Mouse (Mus musculus): ENCODE measurements at regions not wholly inside any gene's neighbourhood (a gene's known extent, or its start where the extent isn't known, plus 50 kb on each side); places are given as distances from the start of the nearest gene placed in this dataset.

DNA sequence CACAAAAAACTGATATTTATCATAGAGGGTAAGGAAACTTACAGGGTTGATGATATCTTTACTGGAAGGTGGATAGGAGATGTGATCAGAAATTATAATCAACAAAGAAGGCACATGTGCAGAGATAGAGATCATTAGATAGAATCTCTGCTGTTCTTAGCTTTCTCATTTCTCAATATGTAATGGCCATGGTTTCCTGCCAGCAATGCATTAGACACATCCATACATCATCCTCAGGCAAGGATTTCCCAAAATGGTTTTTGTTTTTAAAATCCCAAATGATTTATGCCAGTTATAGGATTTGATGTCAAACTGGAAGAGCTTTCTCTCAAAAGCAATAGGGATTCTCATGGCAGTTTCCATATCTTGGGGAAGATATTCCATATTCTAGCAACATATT, 52.0 kb upstream of the C030005K15Rik start:
- no peak for DNase-seq (ENCODE audit: low spot score in 2 of 2)

DNA sequence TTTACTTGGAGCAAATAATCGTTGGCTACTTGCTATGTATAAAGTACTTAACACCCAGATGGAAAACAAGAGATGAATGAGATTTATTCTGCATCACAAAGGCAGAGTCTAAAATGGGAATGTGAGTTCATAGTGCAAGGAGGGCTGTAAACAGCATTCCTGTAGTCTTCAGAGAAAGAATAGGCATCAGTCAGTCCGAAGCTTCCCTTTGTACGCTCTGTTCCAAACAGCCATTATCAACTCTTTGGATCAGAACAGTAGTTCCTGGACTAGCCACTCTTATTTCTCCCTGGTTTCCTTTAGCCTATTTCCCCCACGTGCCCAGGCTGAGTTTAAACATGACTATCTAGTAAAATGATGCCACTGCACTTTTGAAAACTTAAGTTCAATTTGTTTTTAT, 52.8 kb upstream of the C030005K15Rik start:
- no peak for DNase-seq (ENCODE audit: low spot score in 2 of 2)

DNA sequence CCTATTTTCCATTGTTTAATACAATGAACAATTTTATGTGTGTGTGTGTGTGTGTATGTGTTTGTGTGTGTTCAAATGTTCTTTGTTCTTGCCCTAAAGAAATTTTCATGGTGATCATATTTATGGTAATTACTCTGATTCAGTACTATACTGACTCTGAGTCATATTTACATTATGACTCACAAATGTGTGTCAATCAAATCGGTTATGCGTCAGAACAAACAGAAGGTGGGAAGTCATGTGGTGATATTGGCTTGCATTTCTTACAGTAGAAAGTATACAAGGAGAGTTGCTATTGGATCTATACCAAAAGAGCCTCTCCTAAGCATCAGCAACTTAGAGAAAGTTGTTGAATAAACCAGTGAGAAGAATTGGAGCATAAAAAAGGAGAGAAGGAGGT, 67.2 kb upstream of the C030005K15Rik start:
- no peak for DNase-seq (ENCODE audit: low spot score in 2 of 2)

DNA sequence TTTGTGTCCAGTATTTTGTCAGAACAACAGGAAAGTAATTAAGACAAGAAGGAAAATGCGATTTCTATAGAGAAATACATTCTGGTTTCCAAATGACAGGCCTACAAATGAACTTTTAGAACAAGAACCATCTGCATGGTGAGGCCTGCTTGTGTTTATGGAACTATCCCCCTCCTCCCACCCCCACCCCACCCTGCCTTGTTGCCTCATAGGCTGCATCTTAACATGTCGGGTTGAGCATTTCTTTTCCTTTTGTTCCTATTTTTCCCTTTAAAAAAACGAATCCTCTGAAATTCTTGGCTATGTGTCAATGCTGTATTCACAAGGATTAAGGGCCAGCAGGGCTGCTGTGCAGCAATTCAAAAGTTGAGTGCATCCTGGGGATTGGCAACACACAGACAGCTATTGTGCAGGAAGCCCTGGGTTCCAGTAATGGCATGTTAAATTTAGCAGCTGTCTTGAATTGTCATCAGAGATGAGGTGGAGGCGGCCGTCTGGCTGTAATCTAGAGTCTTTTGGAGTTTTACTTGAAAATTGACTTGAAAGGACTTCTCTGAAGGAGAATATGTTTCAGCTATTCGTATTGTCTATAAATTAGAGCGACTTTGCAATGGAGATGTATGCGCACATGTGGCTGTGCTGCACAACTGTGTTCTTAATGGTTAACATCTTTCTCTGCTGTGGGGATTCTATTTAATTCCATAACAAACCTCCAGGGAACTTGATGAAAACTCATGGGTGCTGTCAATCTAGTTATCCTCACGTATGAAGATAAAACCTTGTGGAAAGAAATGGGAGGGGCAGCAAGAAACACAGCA, 75.1 kb upstream of the C030005K15Rik start:
- no peak for DNase-seq (ENCODE audit: low spot score in 2 of 2)

DNA sequence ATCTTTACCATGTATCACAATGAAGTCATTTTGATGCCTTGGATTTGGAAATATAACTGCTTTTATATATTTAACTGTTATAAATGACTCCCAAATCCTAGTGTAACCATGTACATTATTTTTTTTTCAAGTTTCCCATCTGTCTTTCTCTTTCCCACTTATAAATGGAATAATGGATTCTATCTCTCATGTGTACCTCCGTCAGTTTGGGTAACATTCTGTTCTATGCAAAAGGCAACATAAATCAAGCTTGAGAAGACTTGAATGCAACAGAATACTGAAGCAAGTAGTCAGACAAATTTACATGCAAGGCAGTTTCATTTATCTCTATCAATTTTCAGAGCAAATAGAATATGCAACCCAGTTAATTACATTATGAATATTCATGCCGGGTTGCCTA, 81.4 kb upstream of the C030005K15Rik start:
- no peak for DNase-seq (ENCODE audit: low spot score in 2 of 2)

DNA sequence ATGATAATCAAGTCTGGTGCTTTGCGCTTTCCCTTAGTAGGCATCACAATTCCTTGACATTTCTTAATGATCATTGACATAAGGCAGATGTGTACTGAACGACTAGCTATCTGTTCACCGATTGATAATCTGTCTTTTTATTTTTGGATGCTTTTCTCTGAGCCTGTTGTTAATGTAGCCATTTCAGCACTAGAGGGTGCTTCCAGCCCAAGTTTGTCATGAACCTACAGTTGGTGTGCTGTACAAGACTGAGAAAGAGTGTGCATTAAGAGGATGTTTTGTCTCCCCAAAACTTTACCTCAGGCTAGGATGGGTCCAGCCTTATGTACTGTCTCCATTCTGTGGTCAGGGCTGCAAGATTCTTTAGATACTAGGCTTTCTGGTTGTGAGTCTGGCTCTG, 116.0 kb upstream of the C030005K15Rik start:
- DNase-seq (ENCODE audit: low spot score in 2 of 2), result no peak

DNA sequence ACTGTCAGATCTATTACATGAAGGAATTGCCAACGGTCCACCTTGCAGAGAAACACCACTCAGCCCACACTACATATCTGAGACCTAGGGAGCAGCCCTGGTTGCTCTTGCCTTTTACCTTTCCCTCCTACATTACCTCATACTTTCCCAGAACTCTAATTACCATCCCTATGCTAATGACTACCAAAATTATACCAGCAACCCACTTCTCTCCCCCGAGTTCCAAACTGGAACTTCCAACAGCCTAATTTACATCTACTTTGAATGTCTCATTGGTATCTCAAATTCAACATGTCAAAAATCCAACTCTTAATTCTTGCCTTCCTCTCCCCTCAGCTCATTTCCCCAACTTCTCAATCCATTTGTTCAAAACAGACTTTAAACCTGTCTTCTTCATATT, 124.9 kb upstream of the C030005K15Rik start:
- DNase-seq (ENCODE audit: low spot score in 2 of 2), result no peak

DNA sequence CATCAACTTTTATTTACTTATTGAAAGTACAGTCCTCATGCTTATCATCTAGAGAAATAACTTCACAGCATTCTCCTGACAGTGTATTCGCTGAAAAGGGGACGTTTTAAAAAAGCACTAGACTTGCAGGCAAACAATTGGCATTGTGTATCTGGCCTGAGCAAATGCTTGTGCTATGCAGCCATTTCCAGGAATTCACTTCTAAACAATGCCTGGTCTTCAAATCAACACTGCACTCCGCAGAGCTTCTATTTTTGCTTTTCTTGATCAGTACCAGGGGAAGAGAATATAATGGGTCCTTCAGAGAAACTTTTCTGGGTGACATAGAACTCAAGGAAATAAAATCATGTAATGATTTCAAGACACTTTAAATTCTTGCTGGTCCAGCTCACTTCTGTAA, 150.5 kb upstream of the C030005K15Rik start:
- no peak for DNase-seq (ENCODE audit: low spot score in 2 of 2)

DNA sequence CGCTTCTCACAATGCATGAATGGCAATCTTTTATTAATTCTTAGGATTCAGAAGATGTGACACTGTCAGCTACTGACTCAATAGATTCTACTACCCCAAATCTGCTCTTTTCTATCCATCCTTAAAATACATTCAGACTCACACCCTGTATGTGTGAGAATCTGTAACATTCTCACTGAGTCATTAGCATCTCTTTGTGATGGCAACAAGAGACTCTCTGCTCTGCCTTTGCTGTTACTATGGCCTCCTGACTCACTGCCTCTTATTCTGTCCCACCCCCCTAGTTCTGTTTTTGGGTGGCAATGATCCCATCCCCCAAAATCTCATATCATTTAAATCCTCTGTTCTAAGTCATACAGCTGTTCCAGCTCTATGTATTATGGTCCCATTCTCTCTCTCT, 159.5 kb upstream of the C030005K15Rik start:
- DNase-seq (ENCODE audit: low spot score in 2 of 2), result no peak

DNA sequence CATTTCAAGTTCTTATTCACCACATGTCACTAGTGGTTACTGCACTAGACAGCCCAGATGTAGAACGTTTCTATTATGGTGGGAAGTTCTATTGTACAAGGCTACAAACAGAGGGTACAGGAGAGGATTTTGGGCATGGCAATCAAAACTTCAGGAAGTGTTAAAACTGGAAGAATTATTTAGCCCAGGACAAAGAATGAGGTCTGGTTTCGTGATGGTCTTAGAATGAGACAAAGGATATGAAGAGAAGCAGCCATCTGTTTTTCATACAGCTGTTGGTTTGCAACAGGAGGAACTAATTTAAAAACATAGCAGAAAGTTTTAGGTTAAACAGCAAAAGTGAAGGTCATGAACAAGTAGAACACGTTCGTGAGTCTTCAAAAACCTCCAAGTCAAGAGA, 179.2 kb upstream of the C030005K15Rik start:
- no peak for DNase-seq (ENCODE audit: low spot score in 2 of 2)

DNA sequence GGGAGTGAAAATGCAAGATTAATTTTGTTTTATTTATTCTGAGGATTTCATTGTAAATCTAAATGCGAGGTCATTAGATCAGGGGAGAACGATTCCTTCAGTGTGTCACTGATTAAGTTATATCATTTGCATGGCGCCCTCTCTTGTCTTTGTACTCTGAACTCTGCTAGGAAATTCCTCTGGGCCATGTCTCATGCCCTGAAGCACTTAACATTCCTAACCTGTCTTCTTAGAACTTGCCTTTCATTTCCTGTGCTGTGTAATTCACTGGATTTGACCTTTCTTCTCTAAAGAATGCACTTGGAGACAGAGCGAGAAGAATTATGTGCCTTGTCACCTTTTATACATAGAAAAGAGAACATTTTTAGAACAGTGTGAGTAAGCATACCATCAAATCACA, 199.0 kb upstream of the C030005K15Rik start:
- DNase-seq (ENCODE audit: low spot score in 2 of 2), result no peak

DNA sequence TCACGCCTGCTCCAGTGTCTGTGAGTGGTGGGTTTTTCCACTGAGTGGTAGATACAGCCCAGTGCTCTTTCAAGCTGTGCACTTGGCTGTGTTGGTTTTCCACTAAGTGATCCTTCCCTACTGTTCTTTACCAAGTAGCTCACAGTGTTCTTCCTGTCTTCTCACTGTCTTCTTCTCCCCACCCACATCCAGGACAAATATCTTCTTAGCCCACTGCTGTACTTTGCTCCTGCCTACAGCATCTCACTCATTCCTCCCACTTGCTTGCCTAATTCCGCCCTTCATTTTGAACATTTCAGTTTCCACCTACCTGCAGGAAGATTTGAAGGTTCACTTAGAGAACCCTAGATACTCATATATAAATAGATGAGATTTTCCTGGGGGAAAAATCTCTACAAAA, 213.8 kb upstream of the C030005K15Rik start:
- DNase-seq (ENCODE audit: low spot score in 2 of 2), result no peak

DNA sequence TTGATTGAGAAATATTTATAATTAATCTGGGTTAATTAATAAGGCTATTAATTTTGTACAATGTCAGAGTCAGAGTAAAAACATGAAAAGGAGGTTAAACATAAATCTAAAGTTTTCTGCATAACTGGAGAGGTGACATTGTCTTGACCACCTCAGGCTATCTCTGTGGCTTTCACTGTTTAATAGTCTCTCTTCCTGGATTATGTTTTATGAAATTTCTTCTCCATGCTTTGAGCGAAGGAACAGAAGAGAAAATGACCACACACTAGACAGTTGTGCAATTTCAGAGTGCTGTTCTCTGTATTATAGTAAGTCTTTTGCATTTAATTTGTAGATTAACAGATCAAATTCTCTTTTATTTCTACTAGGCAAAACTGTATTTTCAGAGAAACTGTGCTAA, 239.3 kb upstream of the C030005K15Rik start:
- no peak for DNase-seq (ENCODE audit: low spot score in 2 of 2)

DNA sequence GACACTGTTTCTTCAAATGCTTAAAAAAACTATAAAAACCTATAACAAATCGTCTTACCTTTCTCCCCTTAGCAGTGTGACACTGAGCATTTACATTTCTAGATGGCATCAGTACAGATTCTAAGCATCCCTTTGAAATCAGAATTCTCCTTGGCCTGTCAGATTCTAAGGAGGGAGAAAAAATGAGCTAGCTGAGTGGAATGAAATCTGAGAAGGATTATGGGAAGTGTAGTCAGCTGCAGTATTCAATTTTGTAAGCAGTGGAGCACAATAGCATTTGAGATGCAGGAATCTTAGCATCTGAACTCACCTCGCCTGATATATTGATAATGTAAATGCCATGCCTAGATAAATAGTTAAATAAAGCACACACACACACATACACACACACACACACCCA, 240.4 kb upstream of the C030005K15Rik start:
- no peak for DNase-seq (ENCODE audit: low spot score in 2 of 2)

DNA sequence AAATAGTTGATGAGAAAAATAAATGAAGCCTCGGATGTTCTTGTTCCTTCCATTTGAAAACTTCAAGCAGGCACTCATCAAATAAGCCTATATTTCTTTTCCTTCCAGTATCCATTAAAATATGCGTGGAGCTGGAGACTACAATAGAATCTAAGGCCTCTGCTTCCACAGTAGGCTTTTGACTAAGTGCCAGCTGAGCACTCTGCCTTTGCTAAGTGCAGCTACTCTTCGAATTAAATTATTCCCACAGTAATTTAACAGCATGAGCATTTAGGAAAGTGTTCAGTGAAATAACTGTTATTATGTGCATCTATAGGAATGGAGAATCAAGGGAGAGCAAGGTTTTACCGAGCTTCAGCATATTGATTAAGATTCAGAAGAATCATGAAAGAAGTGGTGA, 280.5 kb upstream of the C030005K15Rik start:
- no peak for DNase-seq (ENCODE audit: low spot score in 2 of 2)

DNA sequence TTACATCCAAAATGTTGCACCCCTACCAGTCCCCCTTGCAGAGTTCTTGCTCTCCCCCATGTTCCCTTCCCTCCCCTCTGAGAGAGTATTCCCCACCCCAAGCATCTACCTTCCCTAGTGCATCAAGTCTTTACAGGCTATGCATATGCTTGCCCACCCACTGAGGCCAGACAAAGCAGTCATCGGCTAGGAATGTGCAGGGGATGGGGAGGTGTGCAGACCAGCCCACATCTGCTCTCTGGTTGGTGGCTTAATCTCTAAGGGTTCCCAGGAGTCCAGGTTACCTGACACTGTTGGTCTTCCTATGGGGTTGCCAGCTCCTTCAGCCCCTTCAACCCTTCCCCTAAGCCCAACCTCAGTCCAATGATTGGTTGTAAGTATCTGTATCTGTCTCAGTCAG, 281.8 kb upstream of the C030005K15Rik start:
- DNase-seq (ENCODE audit: low spot score in 2 of 2), result no peak

DNA sequence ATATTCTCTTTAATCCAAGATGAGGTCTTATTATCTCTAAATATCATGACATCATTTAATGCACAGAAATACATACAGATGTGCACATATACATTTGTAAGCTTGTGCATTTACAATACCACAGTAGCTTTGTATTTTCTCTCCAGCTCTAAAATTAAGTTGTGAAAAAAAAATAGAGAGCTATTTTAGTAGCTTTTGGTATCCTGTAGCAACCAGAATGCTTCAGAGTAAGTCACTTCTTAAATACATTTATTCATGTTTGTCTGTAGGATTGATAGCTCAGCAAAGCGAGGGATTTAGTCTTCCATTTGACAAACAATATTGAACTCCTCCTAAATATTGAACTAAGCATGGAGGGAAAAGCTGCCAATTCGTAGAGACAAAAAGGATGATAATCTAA, 286.4 kb upstream of the C030005K15Rik start:
- DNase-seq (ENCODE audit: low spot score in 2 of 2), result no peak

DNA sequence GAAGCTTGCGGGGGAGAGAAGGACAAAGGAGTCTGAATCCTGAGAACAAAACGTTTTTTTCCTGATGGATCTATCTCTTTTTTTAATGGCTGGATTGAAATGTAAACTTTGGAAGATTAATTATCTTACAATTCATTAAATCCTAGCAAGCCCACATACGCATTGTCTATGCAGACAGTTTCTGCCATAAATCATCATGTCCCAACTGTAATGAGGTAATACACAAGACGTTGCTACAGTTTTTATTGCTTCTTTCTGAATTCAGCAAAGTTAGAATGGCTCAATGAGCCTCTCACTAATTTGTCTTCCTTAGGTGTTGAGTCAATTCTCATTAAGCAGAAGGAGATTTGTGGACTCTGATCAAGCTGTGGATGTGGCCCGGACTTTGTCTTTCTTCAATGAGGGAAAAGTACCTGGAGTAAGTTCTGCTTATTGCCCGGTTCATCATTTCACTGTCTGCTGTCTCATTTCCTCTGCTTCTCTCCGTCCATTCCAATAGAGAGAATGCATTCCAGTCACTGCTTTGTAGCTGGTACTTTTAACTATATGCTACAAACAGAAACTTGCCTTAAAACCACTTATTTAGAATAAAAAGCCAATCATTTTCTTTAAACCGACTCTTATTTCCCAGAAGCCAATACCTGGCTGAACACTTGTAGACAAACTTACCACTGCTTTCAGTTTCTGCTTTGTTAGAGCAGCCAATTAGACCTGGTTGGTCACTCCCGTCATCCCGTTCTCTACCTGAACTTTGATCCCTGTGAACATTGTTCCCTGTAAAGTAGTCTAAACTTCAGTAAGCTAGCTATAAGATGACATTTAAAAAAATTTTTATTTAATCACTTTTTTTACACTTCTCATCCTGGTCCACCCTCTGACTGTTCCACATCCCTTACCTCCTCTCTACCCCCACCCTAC, 288.7 kb upstream of the C030005K15Rik start:
- DNase-seq (ENCODE audit: low spot score in 2 of 2), result no peak

DNA sequence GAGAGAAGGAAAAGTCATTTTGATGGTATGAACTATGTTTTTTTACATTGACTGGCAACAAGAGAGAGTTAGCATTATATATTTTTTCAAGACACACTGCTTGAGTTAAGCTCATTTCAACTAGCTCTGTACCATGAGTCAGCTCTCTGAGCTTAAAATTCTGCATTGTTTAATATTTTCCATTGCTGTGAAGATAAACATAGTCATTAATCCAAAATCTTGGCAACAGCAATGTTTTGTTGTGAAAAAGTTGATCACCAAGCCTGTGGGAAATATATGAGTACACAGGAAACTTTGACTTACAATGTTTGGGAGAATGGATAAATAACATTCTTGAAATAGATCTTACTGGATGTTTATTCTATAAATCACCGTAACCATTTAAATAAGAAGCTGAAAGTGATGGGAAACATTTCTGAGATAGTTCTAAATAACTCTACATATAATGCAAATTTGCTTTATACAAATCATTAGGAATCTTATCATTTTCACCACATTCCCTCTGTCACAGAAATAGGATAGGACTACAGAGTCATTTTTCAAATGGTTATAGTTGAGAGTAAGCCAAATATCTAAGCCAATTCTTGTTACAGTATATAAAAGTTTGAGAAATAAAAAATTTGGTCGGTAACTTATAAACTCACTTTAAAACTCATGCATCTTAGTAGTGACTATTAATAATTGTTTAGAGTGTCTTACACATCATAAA, 290.2 kb upstream of the C030005K15Rik start:
- no peak for DNase-seq (ENCODE audit: low spot score in 2 of 2)

DNA sequence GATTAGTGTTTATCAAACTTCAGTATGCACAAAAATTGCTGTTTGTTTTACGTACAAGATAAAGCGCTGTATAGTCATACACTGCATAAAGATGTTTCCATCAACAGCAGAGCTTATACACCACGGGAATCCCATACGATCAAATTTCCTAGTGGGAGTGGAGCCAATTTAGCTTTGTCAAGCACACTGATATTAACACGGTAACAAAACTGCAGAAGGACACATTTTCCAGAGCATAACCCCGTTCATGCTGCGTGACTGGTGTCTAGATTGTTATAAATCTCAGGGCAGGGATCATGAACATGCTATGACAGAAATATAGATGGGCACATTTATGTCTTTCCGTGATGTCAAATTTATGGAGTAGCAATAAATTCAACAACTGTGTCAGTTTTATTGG, 302.6 kb upstream of the C030005K15Rik start:
- DNase-seq (ENCODE audit: low spot score in 2 of 2), result no peak

DNA sequence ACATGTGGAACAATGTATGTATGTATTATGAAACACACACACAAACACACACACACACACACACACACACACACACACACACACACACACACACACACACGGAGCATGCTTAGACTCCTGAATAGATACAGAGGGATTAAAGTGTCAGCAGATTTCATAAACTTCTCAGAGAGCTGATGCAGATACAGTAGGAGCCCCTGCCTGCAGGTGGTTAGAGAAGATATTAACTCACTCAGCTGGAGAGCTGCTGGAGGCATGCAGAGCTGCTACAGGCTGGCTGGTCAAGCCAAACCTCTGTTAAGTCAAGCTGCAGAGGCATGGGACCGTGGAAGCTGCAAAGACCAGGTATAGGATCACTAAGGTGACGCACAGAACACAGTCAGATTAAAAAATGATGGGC, 303.1 kb upstream of the C030005K15Rik start:
- no peak for DNase-seq (ENCODE audit: low spot score in 2 of 2)

DNA sequence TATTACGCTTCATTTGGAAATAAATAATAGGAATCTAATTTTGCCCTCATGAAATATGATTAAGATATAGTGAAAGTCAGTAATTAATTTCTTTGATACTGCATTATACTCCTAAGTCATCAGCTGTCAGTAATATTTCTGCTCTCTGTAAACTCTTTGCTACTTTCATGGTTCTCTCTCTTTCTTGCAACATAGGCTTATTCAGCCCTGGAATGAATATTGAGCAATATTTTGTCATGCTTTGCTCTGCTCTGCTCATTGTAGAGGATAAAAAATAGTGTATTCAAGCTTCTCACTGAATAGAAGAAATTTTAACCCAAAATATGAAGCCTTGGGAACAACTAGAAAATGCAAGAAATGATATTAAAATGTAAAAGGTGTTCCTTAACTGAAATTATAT, 306.1 kb upstream of the C030005K15Rik start:
- DNase-seq (ENCODE audit: low spot score in 2 of 2), result no peak

Measured in gastrocnemius, adult 8-10 months (tissue).